Mouse (Mus musculus): Measurements from ENCODE around the gene Bzw1. TPM values are rescaled to one million over a fixed set of nuclear protein-coding genes. Genes with fewer than 3 reads are reported as not detected.

Gene Bzw1
- polyA plus RNA-seq, 1 experiment from 2014 or later, result 443 TPM

DNA sequence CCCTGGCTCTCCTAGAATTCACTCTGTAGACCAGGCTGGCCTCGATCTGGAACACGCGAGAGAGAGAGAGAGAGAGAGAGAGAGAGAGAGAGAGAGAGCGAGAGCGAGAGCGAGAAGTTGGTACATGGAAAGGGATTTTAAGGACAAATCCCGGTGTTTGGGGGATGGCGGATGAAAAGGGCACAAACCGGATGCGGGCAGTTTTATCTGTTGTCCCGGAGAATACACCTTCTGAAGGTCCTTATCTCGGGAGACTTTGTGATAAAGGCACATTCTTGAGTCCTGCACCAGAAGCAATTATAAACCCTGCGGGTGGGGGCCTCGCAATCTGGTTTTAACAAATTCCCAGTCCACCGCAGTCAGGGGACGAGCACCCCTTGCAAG lies 438 bp upstream of the Bzw1 start:
- H3K9ac ChIP-seq (ENCODE audit: low read length), result peak overlapping the region; percentile 98
- H3K27ac ChIP-seq (ENCODE audit: low read depth, low read length), result peak overlapping the region; percentile 98
- H3K4me2 ChIP-seq (ENCODE audit: low read length), result peak overlapping the region; percentile 86
- peak overlapping the region; percentile 97 for H3K4me3 ChIP-seq (ENCODE audit: low read depth, low read length)
- peaks cover 26% of the 10 kb centered on the region for H3K36me3 ChIP-seq (ENCODE audit: control insufficient read depth, insufficient read depth, low read length)
- WGBS, result under 1% methylated on average over 16 of the region's 16 CpGs
- no peaks in the 10 kb centered on the region for H3K27me3 ChIP-seq (replicated peaks; ENCODE audit: control insufficient read depth, insufficient read depth, low read length)
- ATAC-seq (no peak; the same call in none of the 2 replicates), DNase-seq (ENCODE audit: low spot score) (peak; percentile 60)
- no peaks in the 10 kb centered on the region for H3K9me3 ChIP-seq (replicated peaks; ENCODE audit: control insufficient read depth, low read length)
- H3K4me1 ChIP-seq (ENCODE audit: control insufficient read depth, insufficient read depth, low read length), result peaks cover 11% of the 10 kb centered on the region

DNA sequence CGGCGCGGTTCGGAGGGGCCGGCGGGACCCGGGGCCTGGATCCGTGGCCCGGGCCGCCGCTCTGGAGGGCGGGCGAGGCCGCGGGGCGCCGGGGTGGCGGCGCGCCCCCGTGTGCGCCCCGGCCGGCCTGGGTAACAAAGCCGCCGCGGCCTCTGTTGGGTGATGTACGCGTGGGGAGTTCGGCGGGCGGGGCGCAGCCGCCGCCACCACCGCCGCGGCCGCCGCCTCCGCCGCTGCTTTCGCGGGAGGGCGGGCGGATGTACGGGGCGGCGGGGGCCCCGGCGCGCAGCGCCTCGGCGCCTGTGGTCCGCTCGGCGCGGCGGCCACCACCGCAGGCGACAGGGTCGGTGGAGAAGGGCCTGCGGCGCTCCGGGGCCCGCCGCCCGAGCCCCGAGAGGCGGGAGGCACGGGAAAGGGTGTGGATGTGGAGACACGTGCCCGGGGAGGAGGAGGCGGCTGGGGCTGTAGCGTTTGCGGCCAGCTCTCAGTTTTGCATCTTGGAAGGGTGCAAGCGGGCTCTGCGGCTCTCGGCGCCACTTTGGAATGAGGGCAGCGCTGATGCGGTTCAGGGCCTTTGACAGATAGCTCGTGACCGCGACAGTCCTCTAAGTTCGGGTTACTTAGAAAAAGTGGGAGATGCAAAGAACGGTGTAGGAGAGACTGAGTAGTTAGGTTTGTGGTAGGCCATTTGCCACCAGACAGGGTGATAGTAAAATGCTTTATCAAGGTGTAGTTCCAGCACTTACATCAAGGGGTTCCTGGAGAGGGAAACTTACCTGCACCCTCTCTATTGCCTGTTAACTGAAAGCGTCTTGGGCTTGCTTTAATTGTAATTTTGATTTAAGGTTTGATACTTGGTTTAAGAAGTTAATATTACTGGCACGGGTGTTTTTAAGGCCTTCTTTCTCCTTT lies 842 bp downstream of the Bzw1 start:
- WGBS, result 1% methylated on average over 61 of the region's 90 CpGs
- peaks cover 39% of the 10 kb centered on the region for H3K36me3 ChIP-seq (ENCODE audit: control insufficient read depth, insufficient read depth, low read length)
- H3K9me3 ChIP-seq (replicated peaks; ENCODE audit: control insufficient read depth, low read length), result no peaks in the 10 kb centered on the region
- peak overlapping the region; percentile 98 for H3K9ac ChIP-seq (ENCODE audit: low read length)
- H3K27me3 ChIP-seq (replicated peaks; ENCODE audit: control insufficient read depth, insufficient read depth, low read length), result no peaks in the 10 kb centered on the region
- peak overlapping the region; percentile 98 for H3K27ac ChIP-seq (ENCODE audit: low read depth, low read length)
- H3K4me2 ChIP-seq (ENCODE audit: low read length), result peak overlapping the region; percentile 84
- H3K4me1 ChIP-seq (ENCODE audit: control insufficient read depth, insufficient read depth, low read length), result peaks cover 11% of the 10 kb centered on the region
- peak overlapping the region; percentile 97 for H3K4me3 ChIP-seq (ENCODE audit: low read depth, low read length)
- ATAC-seq (peak; percentile 73), DNase-seq (ENCODE audit: low spot score) (peak; percentile 20)

DNA sequence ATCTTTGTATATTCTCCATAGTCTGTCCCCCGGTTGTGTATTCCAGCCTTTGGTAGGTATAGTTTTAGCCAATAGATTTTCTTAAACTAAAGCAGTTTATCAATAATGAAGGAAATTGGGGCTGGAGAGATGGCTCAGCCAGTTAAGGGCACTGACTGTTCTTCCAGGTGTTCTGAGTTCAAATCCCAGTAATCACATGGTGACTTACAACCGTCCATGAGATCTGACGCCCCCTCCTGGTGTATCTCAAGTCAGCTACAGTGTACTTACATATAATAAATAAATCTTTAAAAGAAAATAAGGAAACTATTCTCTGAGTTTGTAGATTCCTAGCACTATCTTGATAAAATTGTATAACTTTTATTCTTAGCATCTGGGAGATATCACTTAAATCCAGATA lies 2.6 kb downstream of the Bzw1 start:
- Histone ChIP-seq H3K9me3 (replicated peaks; ENCODE audit: control insufficient read depth, low read length) (no peaks in the 10 kb centered on the region), H3K4me3 (ENCODE audit: low read depth, low read length) (no peak overlapping the region), H3K9ac (ENCODE audit: low read length) (no peak overlapping the region), H3K27me3 (replicated peaks; ENCODE audit: control insufficient read depth, insufficient read depth, low read length) (no peaks in the 10 kb centered on the region), H3K27ac (ENCODE audit: low read depth, low read length) (no peak overlapping the region), H3K36me3 (ENCODE audit: control insufficient read depth, insufficient read depth, low read length) (peaks cover 56% of the 10 kb centered on the region), H3K4me1 (ENCODE audit: control insufficient read depth, insufficient read depth, low read length) (peaks cover 11% of the 10 kb centered on the region), H3K4me2 (ENCODE audit: low read length) (no peak overlapping the region)
- no peak for ATAC-seq
- DNase-seq (ENCODE audit: low spot score), result no peak
- 94% methylated on average over 3 of the region's 3 CpGs for WGBS

DNA sequence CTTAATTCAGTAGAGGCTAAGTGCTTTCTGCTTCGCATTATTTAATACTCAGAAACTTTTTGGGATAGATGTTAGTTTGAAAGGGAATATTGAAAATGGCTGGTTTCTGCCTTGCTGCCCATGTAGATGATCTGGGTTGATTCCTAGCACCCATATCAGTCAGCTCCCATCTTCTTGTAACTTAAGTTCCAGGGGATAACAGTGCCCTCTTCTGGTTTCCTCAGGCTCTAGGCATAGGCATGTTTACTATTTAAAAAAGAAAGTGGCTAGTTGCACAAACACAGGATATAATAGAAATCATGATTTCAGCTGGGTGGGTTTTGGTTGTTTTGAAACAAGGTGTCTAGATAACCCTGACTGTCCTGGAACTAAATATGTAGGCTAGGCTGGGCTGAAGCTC lies 3.5 kb downstream of the Bzw1 start:
- no peaks in the 10 kb centered on the region for H3K9me3 ChIP-seq (replicated peaks; ENCODE audit: control insufficient read depth, low read length)
- H3K36me3 ChIP-seq (ENCODE audit: control insufficient read depth, insufficient read depth, low read length), result peaks cover 64% of the 10 kb centered on the region
- no peak for ATAC-seq
- H3K27me3 ChIP-seq (replicated peaks; ENCODE audit: control insufficient read depth, insufficient read depth, low read length), result no peaks in the 10 kb centered on the region
- H3K27ac ChIP-seq (ENCODE audit: low read depth, low read length), result no peak overlapping the region
- no peak overlapping the region for H3K9ac ChIP-seq (ENCODE audit: low read length)
- H3K4me1 ChIP-seq (ENCODE audit: control insufficient read depth, insufficient read depth, low read length), result peaks cover 11% of the 10 kb centered on the region
- H3K4me3 ChIP-seq (ENCODE audit: low read depth, low read length), result no peak overlapping the region
- no peak overlapping the region for H3K4me2 ChIP-seq (ENCODE audit: low read length)
- 98% methylated on average over 1 of the region's 1 CpGs for whole genome bisulfite sequencing
- no peak for DNase-seq (ENCODE audit: low spot score)

DNA sequence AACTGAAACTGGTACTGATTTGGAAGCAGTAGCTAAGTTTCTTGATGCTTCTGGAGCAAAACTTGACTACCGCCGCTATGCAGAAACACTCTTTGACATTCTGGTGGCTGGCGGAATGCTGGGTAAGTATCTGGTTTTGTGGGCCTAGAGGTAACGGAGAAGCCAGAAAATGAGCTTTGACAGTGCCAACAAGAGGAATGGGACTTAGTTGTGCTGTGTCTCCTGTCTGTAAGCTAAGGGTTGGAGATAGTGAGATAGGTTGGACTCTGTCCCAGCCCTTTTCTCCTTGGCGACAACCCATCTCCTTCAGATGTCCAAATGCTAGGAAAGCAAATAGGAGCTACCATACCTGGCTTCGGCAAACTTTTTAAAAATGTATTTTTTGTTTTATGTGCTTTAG lies 5.0 kb downstream of the Bzw1 start:
- no peak for DNase-seq (ENCODE audit: low spot score)
- no peak overlapping the region for H3K9ac ChIP-seq (ENCODE audit: low read length)
- no peak overlapping the region for H3K27ac ChIP-seq (ENCODE audit: low read depth, low read length)
- H3K9me3 ChIP-seq (replicated peaks; ENCODE audit: control insufficient read depth, low read length), result no peaks in the 10 kb centered on the region
- H3K4me1 ChIP-seq (ENCODE audit: control insufficient read depth, insufficient read depth, low read length), result peaks cover 4% of the 10 kb centered on the region; the same call in 1 of the 2 replicates
- ATAC-seq, result no peak
- WGBS, result 96% methylated on average over 6 of the region's 6 CpGs
- no peaks in the 10 kb centered on the region for H3K27me3 ChIP-seq (replicated peaks; ENCODE audit: control insufficient read depth, insufficient read depth, low read length)
- H3K36me3 ChIP-seq (ENCODE audit: control insufficient read depth, insufficient read depth, low read length), result peaks cover 79% of the 10 kb centered on the region
- H3K4me3 ChIP-seq (ENCODE audit: low read depth, low read length), result no peak overlapping the region
- no peak overlapping the region for H3K4me2 ChIP-seq (ENCODE audit: low read length)

DNA sequence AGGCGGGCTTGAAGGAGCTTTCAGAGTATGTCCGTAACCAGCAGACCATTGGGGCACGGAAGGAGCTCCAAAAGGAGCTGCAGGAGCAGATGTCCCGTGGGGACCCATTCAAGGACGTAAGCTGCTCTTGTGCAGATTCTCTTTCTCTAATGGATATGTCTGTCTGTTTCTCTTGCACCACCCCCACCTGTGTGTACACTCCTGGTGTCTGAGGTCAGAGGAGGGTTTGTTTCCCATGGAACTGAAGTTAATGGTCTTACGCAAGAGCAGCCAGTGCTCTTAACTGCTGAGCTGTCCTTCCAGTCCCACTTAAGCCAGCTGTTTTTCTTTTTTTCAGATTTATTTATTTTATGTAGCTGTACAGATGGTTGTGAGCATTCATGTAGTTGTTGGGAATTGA lies 8.7 kb downstream of the Bzw1 start:
- H3K4me3 ChIP-seq (ENCODE audit: low read depth, low read length), result no peak overlapping the region
- H3K36me3 ChIP-seq (ENCODE audit: control insufficient read depth, insufficient read depth, low read length), result peaks cover 86% of the 10 kb centered on the region
- H3K4me2 ChIP-seq (ENCODE audit: low read length), result no peak overlapping the region
- ATAC-seq (no peak), DNase-seq (ENCODE audit: low spot score) (no peak)
- WGBS, result 93% methylated on average over 6 of the region's 6 CpGs
- no peaks in the 10 kb centered on the region for H3K4me1 ChIP-seq (ENCODE audit: control insufficient read depth, insufficient read depth, low read length)
- H3K27ac ChIP-seq (ENCODE audit: low read depth, low read length), result no peak overlapping the region
- H3K27me3 ChIP-seq (replicated peaks; ENCODE audit: control insufficient read depth, insufficient read depth, low read length), result no peaks in the 10 kb centered on the region
- no peaks in the 10 kb centered on the region for H3K9me3 ChIP-seq (replicated peaks; ENCODE audit: control insufficient read depth, low read length)
- no peak overlapping the region for H3K9ac ChIP-seq (ENCODE audit: low read length)

DNA sequence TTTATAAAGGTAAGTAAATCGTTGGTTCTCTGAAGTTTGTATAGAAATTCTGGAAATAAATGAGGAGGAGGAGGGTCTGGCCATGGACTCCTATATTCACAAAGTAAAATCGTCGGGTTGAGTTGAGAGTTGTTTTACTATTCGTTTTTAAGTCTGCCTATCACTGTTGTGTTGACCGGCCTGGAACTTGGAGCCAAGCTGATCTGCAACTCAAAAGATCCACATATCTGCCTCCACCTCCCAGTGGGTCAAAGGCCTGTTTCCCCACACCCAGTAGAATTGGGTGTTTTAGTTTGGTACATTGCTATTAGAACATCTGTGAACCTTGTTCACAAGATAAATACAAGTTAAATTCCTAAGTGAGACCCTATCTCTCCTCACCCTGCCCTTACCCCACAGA lies 11.0 kb downstream of the Bzw1 start:
- Histone ChIP-seq H3K27me3 (replicated peaks; ENCODE audit: control insufficient read depth, insufficient read depth, low read length) (no peaks in the 10 kb centered on the region), H3K9me3 (replicated peaks; ENCODE audit: control insufficient read depth, low read length) (no peaks in the 10 kb centered on the region), H3K27ac (ENCODE audit: low read depth, low read length) (no peak overlapping the region), H3K4me1 (ENCODE audit: control insufficient read depth, insufficient read depth, low read length) (no peaks in the 10 kb centered on the region), H3K9ac (ENCODE audit: low read length) (no peak overlapping the region), H3K4me3 (ENCODE audit: low read depth, low read length) (no peak overlapping the region), H3K4me2 (ENCODE audit: low read length) (no peak overlapping the region), H3K36me3 (ENCODE audit: control insufficient read depth, insufficient read depth, low read length) (peaks cover 77% of the 10 kb centered on the region)
- no peak for DNase-seq (ENCODE audit: low spot score)
- no peak for ATAC-seq
- 92% methylated on average over 5 of the region's 5 CpGs for WGBS

DNA sequence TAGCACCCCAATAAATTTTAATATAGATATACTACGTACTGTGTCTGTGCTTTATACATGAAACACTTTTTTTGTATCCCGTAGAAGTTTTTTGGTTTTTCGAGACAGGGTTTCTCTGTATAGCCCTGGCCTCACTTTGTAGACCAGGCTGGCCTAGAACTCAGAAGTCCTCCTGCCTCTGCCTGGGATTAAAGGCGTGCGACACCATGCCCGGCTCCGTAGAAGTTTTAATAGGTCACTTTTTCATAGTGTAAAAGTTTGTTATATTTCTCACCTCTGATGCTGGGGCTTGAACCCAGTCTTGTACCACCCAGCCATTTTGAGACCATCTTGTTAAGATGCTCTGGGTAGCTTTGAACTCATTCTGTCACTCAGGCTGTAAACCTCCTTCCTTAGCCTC lies 14.6 kb downstream of the Bzw1 start:
- H3K36me3 ChIP-seq (ENCODE audit: control insufficient read depth, insufficient read depth, low read length), result peaks cover 68% of the 10 kb centered on the region

DNA sequence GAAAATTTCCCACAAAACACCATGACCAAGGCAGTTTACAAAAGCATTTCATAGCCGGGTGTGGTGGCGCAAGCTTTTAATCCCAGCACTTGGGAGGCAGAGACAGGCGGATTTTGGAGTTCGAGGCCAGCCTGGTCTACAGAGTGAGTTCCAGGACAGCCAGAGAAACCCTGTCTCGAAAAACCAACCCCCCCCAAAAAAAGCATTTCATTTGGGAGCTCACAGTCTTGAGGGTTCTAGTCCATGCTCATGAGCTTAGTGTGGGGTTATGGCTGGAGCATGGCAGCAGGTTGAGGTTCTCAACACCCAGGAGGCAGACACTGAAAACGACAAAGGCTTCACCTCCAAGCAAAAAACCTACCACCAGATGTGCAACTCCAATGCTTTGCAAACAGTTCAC lies 15.4 kb downstream of the Bzw1 start:
- H3K36me3 ChIP-seq (ENCODE audit: control insufficient read depth, insufficient read depth, low read length), result peaks cover 68% of the 10 kb centered on the region
- ATAC-seq (no peak), DNase-seq (ENCODE audit: low spot score) (no peak)
- no peaks in the 10 kb centered on the region for H3K27me3 ChIP-seq (replicated peaks; ENCODE audit: control insufficient read depth, insufficient read depth, low read length)
- no peaks in the 10 kb centered on the region for H3K9me3 ChIP-seq (replicated peaks; ENCODE audit: control insufficient read depth, low read length)
- no peak overlapping the region for H3K27ac ChIP-seq (ENCODE audit: low read depth, low read length)
- no peaks in the 10 kb centered on the region for H3K4me1 ChIP-seq (ENCODE audit: control insufficient read depth, insufficient read depth, low read length)
- H3K9ac ChIP-seq (ENCODE audit: low read length), result no peak overlapping the region
- WGBS, result 86% methylated on average over 6 of the region's 6 CpGs
- H3K4me2 ChIP-seq (ENCODE audit: low read length), result no peak overlapping the region
- H3K4me3 ChIP-seq (ENCODE audit: low read depth, low read length), result no peak overlapping the region

More for the DNA sequence above, 14.6 kb downstream of the Bzw1 start:
- no peak overlapping the region for H3K27ac ChIP-seq (ENCODE audit: low read depth, low read length)
- H3K27me3 ChIP-seq (replicated peaks; ENCODE audit: control insufficient read depth, insufficient read depth, low read length), result no peaks in the 10 kb centered on the region
- no peak overlapping the region for H3K4me2 ChIP-seq (ENCODE audit: low read length)
- no peak for ATAC-seq
- H3K9me3 ChIP-seq (replicated peaks; ENCODE audit: control insufficient read depth, low read length), result no peaks in the 10 kb centered on the region
- no peaks in the 10 kb centered on the region for H3K4me1 ChIP-seq (ENCODE audit: control insufficient read depth, insufficient read depth, low read length)
- WGBS, result 97% methylated on average over 7 of the region's 7 CpGs
- no peak overlapping the region for H3K4me3 ChIP-seq (ENCODE audit: low read depth, low read length)
- no peak for DNase-seq (ENCODE audit: low spot score)
- H3K9ac ChIP-seq (ENCODE audit: low read length), result no peak overlapping the region

Data from forebrain, embryonic 14.5 days (tissue).